Mouse (Mus musculus): ENCODE results near the gene Cisd3.

DNA sequence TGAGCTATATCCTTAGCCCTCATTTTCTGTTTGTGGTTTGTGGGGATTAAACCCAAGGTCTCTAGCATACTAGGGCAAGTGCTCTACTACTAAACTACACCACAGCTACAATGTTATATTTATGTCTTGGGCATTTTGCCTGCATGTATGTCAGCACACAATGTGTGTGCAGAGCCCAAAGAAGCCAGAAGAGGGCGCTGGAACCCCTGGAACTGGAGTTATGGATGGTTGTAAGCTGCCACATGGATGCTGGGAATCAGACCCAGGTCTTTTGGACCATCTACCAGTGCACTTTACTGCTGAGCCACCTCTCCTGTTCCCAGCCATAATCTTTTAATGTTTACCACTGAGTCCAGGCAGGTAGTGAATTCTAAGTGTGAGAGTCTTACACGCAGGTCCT lies 42.9 kb upstream of the Cisd3 start:
- TF ChIP-seq CTCF (IDR thresholded peaks at IDR 0.05), result peak; percentile 36
- no peak for TF ChIP-seq EP300 (IDR thresholded peaks at IDR 0.05)

All from lung, postnatal 0 days (tissue).